Mouse (Mus musculus): ENCODE measurements around the gene Mrps36. TPM values are rescaled to one million over a fixed set of nuclear protein-coding genes. Genes with fewer than 3 reads are reported as not detected.
A peak's percentile ranks its signal among the peaks of the same experiment; 100 is the strongest.
"Not testable (repeated sequence)": the region's sequence is repeated elsewhere in the genome, so short reads cannot be mapped to it uniquely, and the experiment has no call there.

Gene Mrps36
- polyA plus RNA-seq, 1 experiment from 2014 or later: 171 TPM

- not testable (repeated sequence) for H3K4me1 ChIP-seq (ENCODE audit: control insufficient read depth, insufficient read depth, low read length); H3K9ac ChIP-seq (ENCODE audit: low read depth, low read length); H3K9me3 ChIP-seq (ENCODE audit: control insufficient read depth, low read length); H3K4me3 ChIP-seq (ENCODE audit: low read length); H3K27me3 ChIP-seq (ENCODE audit: control insufficient read depth, insufficient read depth, low read length); ATAC-seq (ENCODE audit: low FRiP score, low TSS enrichment); H3K27ac ChIP-seq (ENCODE audit: low read depth, low read length); H3K4me2 ChIP-seq (replicated peaks; ENCODE audit: low read depth, low read length)
- WGBS: 98% methylated on average over 4 of the region's 4 CpGs
- H3K36me3 ChIP-seq (ENCODE audit: control insufficient read depth, insufficient read depth, low read length): peaks cover 22% of the 10 kb centered on the region
These were observed 15.9 kb downstream of the Mrps36 start for GRCm38 (mm10) chr13:100728530-100728929.

DNA sequence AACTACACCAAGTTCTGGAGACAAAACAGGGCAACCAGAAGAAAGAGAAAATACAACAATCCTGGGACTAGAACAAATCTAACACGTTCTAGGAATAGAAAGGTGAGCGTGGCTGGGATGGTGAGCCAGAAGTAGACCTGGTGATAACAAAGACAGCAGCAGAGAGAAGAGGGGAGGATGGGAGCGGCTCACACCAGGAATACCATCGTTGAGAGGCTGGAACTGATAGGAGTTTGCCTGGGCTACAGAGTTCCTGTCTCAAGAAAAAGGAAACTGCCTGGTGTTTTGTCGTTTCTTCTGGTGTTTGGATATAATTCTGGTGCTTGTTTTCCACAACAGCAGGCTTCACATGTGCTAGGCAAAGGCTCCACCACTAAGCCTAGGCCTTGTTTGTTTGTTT lies 16.4 kb downstream of the Mrps36 start:
- H3K36me3 ChIP-seq (ENCODE audit: control insufficient read depth, insufficient read depth, low read length): peaks cover 22% of the 10 kb centered on the region
- no peak for ATAC-seq (ENCODE audit: low FRiP score, low TSS enrichment)
- no peak overlapping the region for H3K9ac ChIP-seq (ENCODE audit: low read depth, low read length)

DNA sequence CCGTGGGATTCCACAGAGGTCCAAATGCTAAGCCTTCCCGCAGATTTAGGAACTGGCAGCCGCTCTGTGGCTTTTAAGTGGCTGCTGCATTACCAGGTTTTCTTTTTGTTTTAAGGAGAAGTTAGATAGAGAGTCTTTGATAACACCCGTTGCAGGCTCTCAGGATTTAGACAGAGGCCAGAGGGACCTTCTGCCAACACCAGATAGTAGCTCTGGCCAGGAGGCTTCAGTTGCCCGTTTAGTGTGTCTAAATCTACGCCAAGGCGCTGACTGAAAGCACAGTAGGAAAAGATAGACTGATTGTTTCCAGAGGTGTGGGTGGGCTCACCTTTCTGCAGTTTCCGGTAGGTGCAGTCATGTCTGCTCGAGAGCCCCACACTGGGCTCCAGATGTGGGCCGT lies 19.3 kb downstream of the Mrps36 start:
- Histone ChIP-seq H3K9ac (ENCODE audit: low read depth, low read length) (no peak overlapping the region), H3K4me2 (replicated peaks; ENCODE audit: low read depth, low read length) (no peak overlapping the region), H3K9me3 (ENCODE audit: control insufficient read depth, low read length) (no peaks in the 10 kb centered on the region), H3K27ac (ENCODE audit: low read depth, low read length) (no peak overlapping the region), H3K36me3 (ENCODE audit: control insufficient read depth, insufficient read depth, low read length) (peaks cover 45% of the 10 kb centered on the region), H3K27me3 (ENCODE audit: control insufficient read depth, insufficient read depth, low read length) (no peaks in the 10 kb centered on the region), H3K4me1 (ENCODE audit: control insufficient read depth, insufficient read depth, low read length) (peaks cover 8% of the 10 kb centered on the region), H3K4me3 (ENCODE audit: low read length) (no peak overlapping the region)
- 90% methylated on average over 10 of the region's 10 CpGs for WGBS
- ATAC-seq (ENCODE audit: low FRiP score, low TSS enrichment): no peak

More for the DNA sequence above, 16.4 kb downstream of the Mrps36 start:
- Histone ChIP-seq H3K4me3 (ENCODE audit: low read length) (no peak overlapping the region), H3K27ac (ENCODE audit: low read depth, low read length) (no peak overlapping the region), H3K4me2 (replicated peaks; ENCODE audit: low read depth, low read length) (no peak overlapping the region), H3K4me1 (ENCODE audit: control insufficient read depth, insufficient read depth, low read length) (peaks cover 8% of the 10 kb centered on the region), H3K27me3 (ENCODE audit: control insufficient read depth, insufficient read depth, low read length) (no peaks in the 10 kb centered on the region), H3K9me3 (ENCODE audit: control insufficient read depth, low read length) (no peaks in the 10 kb centered on the region)
- 94% methylated on average over 5 of the region's 5 CpGs for whole genome bisulfite sequencing

GRCm38 (mm10) chr13:100724051-100724754 lies 20.3 kb downstream of the Mrps36 start:
- WGBS: 71% methylated on average over 7 of the region's 7 CpGs
- Histone ChIP-seq H3K27me3 (ENCODE audit: control insufficient read depth, insufficient read depth, low read length) (no peaks in the 10 kb centered on the region), H3K9ac (ENCODE audit: low read depth, low read length) (no peak overlapping the region), H3K9me3 (ENCODE audit: control insufficient read depth, low read length) (no peaks in the 10 kb centered on the region), H3K4me3 (ENCODE audit: low read length) (no peak overlapping the region), H3K4me1 (ENCODE audit: control insufficient read depth, insufficient read depth, low read length) (peaks cover 4% of the 10 kb centered on the region; the same call in 1 of the 2 replicates), H3K27ac (ENCODE audit: low read depth, low read length) (no peak overlapping the region), H3K36me3 (ENCODE audit: control insufficient read depth, insufficient read depth, low read length) (peaks cover 54% of the 10 kb centered on the region), H3K4me2 (replicated peaks; ENCODE audit: low read depth, low read length) (no peak overlapping the region)
- peak; percentile 29; the same call in 1 of the 2 replicates for ATAC-seq (ENCODE audit: low FRiP score, low TSS enrichment)

DNA sequence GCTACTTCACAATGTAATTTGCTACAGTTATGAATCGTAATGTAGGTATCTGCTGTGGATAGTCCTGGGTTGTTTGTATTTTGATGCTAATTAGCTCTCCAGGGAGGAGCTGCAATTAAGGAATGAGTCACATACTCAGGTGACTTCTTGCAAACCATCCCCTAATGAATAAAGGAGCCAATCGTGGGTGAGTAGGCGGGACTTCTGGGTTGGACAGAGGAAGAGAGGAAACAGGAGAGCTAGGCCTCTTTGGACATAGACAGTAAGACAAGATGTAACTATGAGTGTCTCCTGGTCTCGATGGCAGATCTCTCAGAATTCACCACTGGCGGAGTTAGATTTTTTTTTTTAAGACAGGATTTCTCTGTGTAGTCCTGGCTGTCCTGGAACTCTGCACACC lies 22.8 kb downstream of the Mrps36 start:
- Histone ChIP-seq H3K4me3 (ENCODE audit: low read length) (no peak overlapping the region), H3K36me3 (ENCODE audit: control insufficient read depth, insufficient read depth, low read length) (peaks cover 59% of the 10 kb centered on the region), H3K27me3 (ENCODE audit: control insufficient read depth, insufficient read depth, low read length) (no peaks in the 10 kb centered on the region), H3K4me2 (replicated peaks; ENCODE audit: low read depth, low read length) (no peak overlapping the region), H3K4me1 (ENCODE audit: control insufficient read depth, insufficient read depth, low read length) (no peaks in the 10 kb centered on the region; the same call in 1 of the 2 replicates), H3K27ac (ENCODE audit: low read depth, low read length) (no peak overlapping the region), H3K9me3 (ENCODE audit: control insufficient read depth, low read length) (no peaks in the 10 kb centered on the region), H3K9ac (ENCODE audit: low read depth, low read length) (no peak overlapping the region)
- ATAC-seq (ENCODE audit: low FRiP score, low TSS enrichment): no peak
- 91% methylated on average over 5 of the region's 5 CpGs for WGBS

DNA sequence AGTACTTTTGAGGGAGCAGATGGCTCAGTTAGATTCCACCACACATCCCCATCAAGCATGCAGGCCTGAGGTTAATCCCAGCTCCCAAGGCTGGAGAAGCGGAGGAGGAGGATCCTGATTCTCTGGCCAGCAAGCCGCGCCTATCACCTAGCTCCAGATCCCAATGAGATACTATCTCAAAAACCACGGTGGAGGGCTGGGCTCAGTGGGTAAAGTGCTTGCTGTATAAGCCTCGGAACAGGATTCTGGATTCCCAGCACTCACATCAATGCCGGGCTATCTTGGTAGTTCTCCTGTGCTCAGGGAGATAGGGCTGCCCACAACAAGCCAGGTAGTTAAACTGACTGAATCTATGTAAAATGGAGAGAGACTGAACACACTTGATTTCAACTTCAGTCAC lies 29.0 kb downstream of the Mrps36 start:
- peaks cover 77% of the 10 kb centered on the region for H3K36me3 ChIP-seq (ENCODE audit: control insufficient read depth, insufficient read depth, low read length)
- WGBS: 89% methylated on average over 6 of the region's 6 CpGs
- no peak overlapping the region for H3K4me3 ChIP-seq (ENCODE audit: low read length)
- H3K4me1 ChIP-seq (ENCODE audit: control insufficient read depth, insufficient read depth, low read length): no peaks in the 10 kb centered on the region
- no peak overlapping the region for H3K4me2 ChIP-seq (replicated peaks; ENCODE audit: low read depth, low read length)
- ATAC-seq (ENCODE audit: low FRiP score, low TSS enrichment): no peak
- H3K27me3 ChIP-seq (ENCODE audit: control insufficient read depth, insufficient read depth, low read length): no peaks in the 10 kb centered on the region
- H3K27ac ChIP-seq (ENCODE audit: low read depth, low read length): no peak overlapping the region
- H3K9ac ChIP-seq (ENCODE audit: low read depth, low read length): no peak overlapping the region
- no peaks in the 10 kb centered on the region for H3K9me3 ChIP-seq (ENCODE audit: control insufficient read depth, low read length)

DNA sequence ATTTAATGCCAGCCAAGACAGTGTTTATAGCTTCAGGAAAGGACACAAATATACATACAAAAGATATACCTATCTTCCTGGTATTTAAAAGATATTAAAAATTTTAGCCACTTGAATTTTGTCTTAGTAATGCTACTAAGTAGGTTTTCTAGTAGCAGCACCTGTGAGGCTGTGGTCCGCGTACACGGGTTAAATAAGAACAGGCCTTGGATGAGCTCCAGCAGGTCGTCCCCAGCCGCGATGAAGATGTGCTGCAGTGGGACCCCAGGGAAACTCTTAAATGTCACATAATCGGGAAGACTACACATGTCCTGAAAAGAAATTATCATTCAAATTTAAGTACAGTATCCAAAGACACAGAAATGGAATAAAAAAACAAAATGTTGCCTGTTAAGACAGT lies 38.3 kb downstream of the Mrps36 start:
- 96% methylated on average over 7 of the region's 7 CpGs for WGBS
- Histone ChIP-seq H3K9me3 (ENCODE audit: control insufficient read depth, low read length) (no peaks in the 10 kb centered on the region), H3K4me3 (ENCODE audit: low read length) (no peak overlapping the region), H3K27me3 (ENCODE audit: control insufficient read depth, insufficient read depth, low read length) (no peaks in the 10 kb centered on the region), H3K36me3 (ENCODE audit: control insufficient read depth, insufficient read depth, low read length) (peaks cover 90% of the 10 kb centered on the region), H3K4me1 (ENCODE audit: control insufficient read depth, insufficient read depth, low read length) (no peaks in the 10 kb centered on the region), H3K9ac (ENCODE audit: low read depth, low read length) (no peak overlapping the region), H3K27ac (ENCODE audit: low read depth, low read length) (no peak overlapping the region), H3K4me2 (replicated peaks; ENCODE audit: low read depth, low read length) (no peak overlapping the region)
- ATAC-seq (ENCODE audit: low FRiP score, low TSS enrichment): no peak

DNA sequence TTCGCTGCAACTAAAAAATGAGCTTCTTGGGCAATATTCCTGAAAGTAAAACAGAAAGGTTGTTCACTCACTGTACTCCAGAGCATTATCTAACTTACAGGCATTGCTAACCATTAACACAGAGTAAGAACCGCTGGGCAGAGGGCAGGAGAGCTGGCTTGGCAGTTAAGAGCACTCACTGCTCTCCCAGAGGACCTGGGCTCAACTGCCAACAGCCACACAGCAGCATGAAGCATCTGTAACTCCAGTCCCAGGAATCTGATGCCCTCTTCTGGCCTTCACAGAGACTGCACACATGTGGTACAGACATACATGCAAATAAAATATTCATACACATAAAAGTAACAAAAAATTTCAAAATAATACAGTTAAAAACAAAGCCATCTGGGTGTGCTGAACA lies 41.0 kb downstream of the Mrps36 start:
- H3K4me3 ChIP-seq (ENCODE audit: low read length): no peak overlapping the region
- H3K9me3 ChIP-seq (ENCODE audit: control insufficient read depth, low read length): no peaks in the 10 kb centered on the region
- no peak for ATAC-seq (ENCODE audit: low FRiP score, low TSS enrichment)
- no peaks in the 10 kb centered on the region for H3K4me1 ChIP-seq (ENCODE audit: control insufficient read depth, insufficient read depth, low read length)
- no peak overlapping the region for H3K4me2 ChIP-seq (replicated peaks; ENCODE audit: low read depth, low read length)
- H3K27me3 ChIP-seq (ENCODE audit: control insufficient read depth, insufficient read depth, low read length): no peaks in the 10 kb centered on the region
- 98% methylated on average over 2 of the region's 2 CpGs for WGBS
- no peak overlapping the region for H3K9ac ChIP-seq (ENCODE audit: low read depth, low read length)
- no peak overlapping the region for H3K27ac ChIP-seq (ENCODE audit: low read depth, low read length)
- H3K36me3 ChIP-seq (ENCODE audit: control insufficient read depth, insufficient read depth, low read length): peaks cover 84% of the 10 kb centered on the region

- peaks cover 69% of the 10 kb centered on the region for H3K36me3 ChIP-seq (ENCODE audit: control insufficient read depth, insufficient read depth, low read length)
- H3K4me2 ChIP-seq (replicated peaks; ENCODE audit: low read depth, low read length): no peak overlapping the region
- H3K4me1 ChIP-seq (ENCODE audit: control insufficient read depth, insufficient read depth, low read length): no peaks in the 10 kb centered on the region
- no peak for ATAC-seq (ENCODE audit: low FRiP score, low TSS enrichment)
- no peaks in the 10 kb centered on the region for H3K9me3 ChIP-seq (ENCODE audit: control insufficient read depth, low read length)
- H3K27me3 ChIP-seq (ENCODE audit: control insufficient read depth, insufficient read depth, low read length): no peaks in the 10 kb centered on the region
- no peak overlapping the region for H3K27ac ChIP-seq (ENCODE audit: low read depth, low read length)
- H3K4me3 ChIP-seq (ENCODE audit: low read length): no peak overlapping the region
- WGBS: 96% methylated on average over 10 of the region's 10 CpGs
- H3K9ac ChIP-seq (ENCODE audit: low read depth, low read length): no peak overlapping the region
These were observed 45.6 kb downstream of the Mrps36 start for GRCm38 (mm10) chr13:100698866-100699265.
